Mouse (Mus musculus) layer of hippocampus, postnatal 36 days (tissue): ENCODE data around the gene Dera. TPM values are rescaled to one million over a fixed set of nuclear protein-coding genes. Genes with fewer than 3 reads are reported as not detected.
A peak's percentile ranks its signal among the peaks of the same experiment; 100 is the strongest.
"Not testable (repeated sequence)": the region's sequence is repeated elsewhere in the genome, so short reads cannot be mapped to it uniquely, and the experiment has no call there.

Experiments used
- DNase-seq, 2 experiments: peaks; one replicate each; pipeline ENCODE4 v3.0.0; 2022
- total RNA-seq, 2 experiments: library from RNA; stranded (reverse); gene quantifications; 2 replicates each; pipeline ENCODE4 v1.2.3; 2021

The Dera gene
- total RNA-seq, result 1 to 10 TPM; 5.5 to 5.6 TPM

GRCm38 (mm10) chr6:137754056-137754856 is at the start of gene Dera:
Gene Dera (plus strand): TSS chr6:137754546.
- peak; percentile 42 to 59 for DNase-seq

- DNase-seq, result no peak
Measured at GRCm38 (mm10) chr6:137706209-137706608, 48.1 kb upstream of the Dera start.

- not testable (repeated sequence) for DNase-seq
Measured at GRCm38 (mm10) chr6:137708726-137709405, 45.5 kb upstream of the Dera start.

- no peak for DNase-seq
Measured at GRCm38 (mm10) chr6:137710179-137711037, 43.9 kb upstream of the Dera start.

GRCm38 (mm10) chr6:137712654-137713309 is 41.6 kb upstream of the Dera start:
- DNase-seq, result no peak

- DNase-seq, result peak in 1 of 2 experiments; percentile 33
Measured at GRCm38 (mm10) chr6:137713310-137713664, 41.1 kb upstream of the Dera start.

GRCm38 (mm10) chr6:137716802-137717201 is 37.5 kb upstream of the Dera start:
- DNase-seq, result no peak

GRCm38 (mm10) chr6:137722220-137722931 is 32.0 kb upstream of the Dera start:
- no peak for DNase-seq

GRCm38 (mm10) chr6:137723898-137724297 is 30.4 kb upstream of the Dera start:
- DNase-seq, result no peak

- DNase-seq, result no peak
Measured at GRCm38 (mm10) chr6:137734460-137734845, 19.9 kb upstream of the Dera start.

- DNase-seq, result peak; percentile 91 to 93
Measured at GRCm38 (mm10) chr6:137734846-137735609, 19.3 kb upstream of the Dera start, which contains the start of gene Strap. Gene Strap (plus strand): TSS chr6:137735078.

- no peak for DNase-seq
Measured at GRCm38 (mm10) chr6:137735671-137736238, 18.6 kb upstream of the Dera start.

GRCm38 (mm10) chr6:137740972-137741371 is 13.4 kb upstream of the Dera start:
- DNase-seq, result no peak

GRCm38 (mm10) chr6:137744700-137745099 is 9.6 kb upstream of the Dera start:
- no peak for DNase-seq

- no peak for DNase-seq
Measured at GRCm38 (mm10) chr6:137747174-137747928, 7.0 kb upstream of the Dera start.

GRCm38 (mm10) chr6:137751551-137752274 is 2.6 kb upstream of the Dera start:
- no peak for DNase-seq

- no peak for DNase-seq
Measured at GRCm38 (mm10) chr6:137752275-137752655, 2.1 kb upstream of the Dera start.

- DNase-seq, result no peak
Measured at GRCm38 (mm10) chr6:137754857-137755232, 499 bp downstream of the Dera start.

- no peak for DNase-seq
Measured at GRCm38 (mm10) chr6:137756310-137756709, 2.0 kb downstream of the Dera start.
